Mouse (Mus musculus): ENCODE data around the gene Prkcb.

DNA sequence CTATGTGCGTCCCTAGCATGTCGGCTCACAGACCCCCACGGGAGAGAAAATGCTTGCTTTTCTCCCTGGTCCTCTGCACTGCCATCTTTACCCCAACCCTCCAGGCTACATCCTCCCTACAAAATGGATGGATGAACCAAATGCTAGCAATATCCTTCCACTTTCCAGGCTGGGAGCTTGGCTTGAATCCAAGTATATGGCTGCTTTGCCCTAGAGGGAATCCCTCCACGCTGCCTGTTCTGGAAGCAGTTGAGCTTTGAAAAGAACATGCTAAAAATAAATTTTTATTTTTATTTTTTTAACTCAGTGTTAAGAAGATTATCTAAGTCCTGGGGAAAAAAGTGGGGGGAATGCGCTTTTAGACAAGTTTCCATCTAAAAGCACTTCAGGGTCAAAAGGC, 339.5 kb downstream of the Prkcb start:
- TF ChIP-seq POLR2A (IDR thresholded peaks at IDR 0.05; ENCODE audit: extremely low read depth, insufficient read depth, low read length) (no peak), CTCF (IDR thresholded peaks at IDR 0.05; ENCODE audit: extremely low read depth, insufficient read depth, low read length) (no peak)

Measured in cortical plate, adult 2 months (tissue).